Mouse (Mus musculus) ES-CJ7 (cell line): Measurements from ENCODE around the gene Slc5a9.
"Not testable (repeated sequence)": the region's sequence is repeated elsewhere in the genome, so short reads cannot be mapped to it uniquely, and the experiment has no call there.

Experiments used
- DNase-seq: peaks from one replicate; pipeline ENCODE4 v3.0.0; 2011; ENCODE audit warnings: low read depth, low spot score

Gene Slc5a9

GRCm38 (mm10) chr4:111902775-111903174, at the start of gene Slc5a9:
Gene Slc5a9, minus strand, starts transcription at chr4:111902918.
- no peak for DNase-seq

GRCm38 (mm10) chr4:111919092-111919491, 16.4 kb upstream of the Slc5a9 start, which contains the start of gene Skint8:
Gene Skint8, plus strand, starts transcription at chr4:111919392.
- DNase-seq, result no peak

- DNase-seq, result peak; percentile 56
Observed at GRCm38 (mm10) chr4:111907926-111908325, 5.2 kb upstream of the Slc5a9 start.

- DNase-seq, result no peak
Observed at GRCm38 (mm10) chr4:111901473-111901872, 1.2 kb downstream of the Slc5a9 start.

DNA sequence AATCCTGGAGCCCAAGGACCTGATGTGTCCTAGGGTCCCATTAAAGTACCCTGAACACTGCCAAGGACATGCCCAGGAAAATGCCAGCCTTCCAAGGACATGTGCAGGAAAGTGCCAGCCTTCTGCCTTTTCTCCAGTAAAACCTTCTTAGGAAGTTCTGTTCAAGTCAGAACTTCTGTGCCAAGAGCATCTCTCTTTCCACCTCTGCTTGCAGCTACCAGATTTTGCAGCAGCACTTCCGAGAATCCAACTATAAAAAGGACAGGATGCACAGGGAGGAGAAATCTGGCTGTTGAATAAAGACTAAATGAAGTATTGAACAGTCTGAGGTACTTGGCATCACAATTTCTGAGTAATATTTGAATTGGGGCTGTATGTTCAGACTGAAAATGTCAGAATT, 2.2 kb downstream of the Slc5a9 start:
- not testable (repeated sequence) for DNase-seq

DNA sequence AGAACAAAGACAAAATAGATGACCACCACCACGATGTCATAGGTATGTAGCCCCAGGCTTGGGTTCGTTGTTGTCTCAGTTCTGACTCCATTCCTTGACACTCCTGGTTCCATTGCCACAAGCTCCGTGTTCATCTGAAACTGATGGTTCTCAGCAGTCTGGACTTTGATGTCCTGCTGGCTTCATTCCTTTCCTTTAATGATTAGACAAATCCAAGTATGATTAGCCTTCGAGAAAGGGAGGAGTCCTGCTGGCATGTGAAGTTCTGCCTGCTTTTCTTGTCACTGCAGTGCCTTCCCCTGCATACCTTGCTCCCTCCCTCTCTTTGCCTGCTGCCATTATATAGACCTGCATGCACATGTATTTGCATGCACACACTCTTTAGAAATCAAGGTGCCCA, 4.2 kb downstream of the Slc5a9 start:
- no peak for DNase-seq

DNA sequence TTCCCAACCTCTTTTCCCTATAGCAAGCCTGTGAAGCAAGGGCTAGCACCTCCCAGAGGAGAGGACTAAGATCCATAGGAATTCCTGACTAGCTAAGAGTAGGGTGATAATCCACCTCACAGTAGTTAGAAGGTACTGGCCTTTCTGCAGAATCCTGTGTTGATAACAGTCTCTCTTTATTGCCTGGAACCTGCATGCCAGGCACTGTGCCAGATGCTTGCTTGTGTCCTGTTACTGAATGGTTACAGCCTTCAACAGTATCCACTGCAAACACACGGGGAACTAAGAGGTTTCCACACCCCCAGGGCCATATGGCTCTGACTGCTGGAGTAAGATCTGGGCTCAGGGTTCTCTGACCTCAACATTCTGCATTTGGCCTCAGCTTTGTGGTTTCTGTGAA, 5.0 kb downstream of the Slc5a9 start:
- no peak for DNase-seq

- no peak for DNase-seq
Observed at GRCm38 (mm10) chr4:111892138-111892537, 10.6 kb downstream of the Slc5a9 start.

DNA sequence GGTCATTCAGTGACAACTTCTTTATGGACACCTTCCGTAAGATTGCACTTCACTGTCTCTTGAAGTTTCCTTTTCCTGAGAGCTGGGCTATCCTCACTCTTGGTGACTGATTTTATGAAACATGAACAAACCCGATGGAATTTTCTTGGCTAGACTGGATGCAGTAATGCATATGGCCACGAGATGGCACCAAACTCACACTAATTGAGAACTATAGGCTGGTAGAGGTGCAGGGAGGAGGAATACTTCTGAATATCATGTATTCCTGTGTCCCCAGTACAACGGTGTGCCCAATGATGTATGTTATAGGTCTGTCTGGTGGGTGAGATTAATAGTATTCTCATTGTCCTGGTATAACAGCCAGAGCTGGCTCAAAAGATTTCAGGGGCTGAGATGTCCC, 16.1 kb downstream of the Slc5a9 start:
- DNase-seq, result peak; percentile 59

- DNase-seq, result peak; percentile 58
Observed at GRCm38 (mm10) chr4:111886018-111886417, 16.7 kb downstream of the Slc5a9 start.

GRCm38 (mm10) chr4:111883543-111883942, 19.2 kb downstream of the Slc5a9 start:
- DNase-seq, result no peak

DNA sequence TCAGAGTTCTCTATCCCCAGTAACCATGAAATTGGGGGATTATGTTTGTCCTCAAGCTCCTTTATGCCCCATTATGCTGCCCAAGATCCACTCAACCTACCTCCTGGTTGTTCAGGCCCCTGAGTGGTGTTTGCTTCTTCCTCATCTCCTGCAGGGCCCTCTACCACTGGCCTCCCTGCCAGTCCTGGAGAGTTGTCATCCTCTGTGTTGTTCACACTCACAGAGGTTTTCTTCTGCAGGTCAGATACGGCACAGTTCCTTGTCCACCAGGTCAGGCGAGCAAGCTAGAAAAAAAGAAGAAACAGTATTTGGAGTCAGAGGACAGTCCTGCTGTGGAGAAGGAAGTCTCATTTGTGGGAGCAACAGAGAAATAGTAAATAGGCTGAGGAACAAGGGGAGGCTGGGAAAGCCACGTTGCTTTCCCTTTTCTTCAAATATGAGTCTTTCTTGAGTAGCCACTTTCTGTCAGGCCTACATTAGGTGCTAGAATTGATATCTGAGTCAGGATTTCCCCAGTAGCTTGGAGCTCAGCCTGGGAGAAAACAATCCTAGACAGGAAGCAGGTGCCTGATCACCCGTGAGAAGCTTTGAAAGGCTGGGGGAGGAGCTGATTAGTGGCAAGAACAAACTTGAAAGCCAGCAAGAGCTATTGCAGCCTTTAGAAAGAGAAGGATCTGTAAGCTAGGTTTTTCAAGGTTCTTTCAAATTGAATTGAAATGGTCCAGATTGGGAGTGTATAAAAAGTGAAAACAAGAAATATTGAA, 22.4 kb downstream of the Slc5a9 start:
- DNase-seq, result no peak

DNA sequence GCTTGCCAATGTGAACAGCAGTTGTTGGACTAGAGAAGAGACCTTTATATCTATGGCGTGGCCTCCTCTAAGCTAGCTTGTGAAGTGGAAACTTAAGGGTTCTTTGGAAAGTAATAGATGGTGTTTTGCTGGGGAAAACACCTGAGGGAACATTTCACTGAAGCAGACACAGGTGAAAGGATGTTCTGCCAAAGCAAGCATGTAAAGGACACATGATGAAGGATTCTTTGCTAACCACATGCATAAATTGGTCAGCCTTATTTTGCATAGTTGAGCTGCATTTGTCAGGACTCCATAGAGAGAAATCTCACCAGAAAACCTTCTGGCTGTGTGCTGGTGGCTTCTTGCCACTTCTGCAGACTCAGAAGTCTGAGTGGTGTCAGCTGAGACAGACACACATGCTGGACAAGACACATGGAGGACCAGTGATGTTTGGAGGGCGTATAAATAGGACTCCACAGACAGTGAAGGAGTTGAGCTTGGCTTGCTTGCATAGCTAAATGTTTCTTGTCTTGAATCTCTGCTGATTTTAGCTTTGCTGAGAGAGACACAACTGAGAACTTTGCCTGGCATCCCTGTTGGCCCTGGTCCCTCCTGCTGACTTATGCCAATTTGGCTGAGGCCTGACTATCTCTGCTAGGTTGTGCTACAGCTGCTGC, 34.8 kb downstream of the Slc5a9 start:
- DNase-seq, result no peak

- DNase-seq, result no peak
Observed at GRCm38 (mm10) chr4:111866701-111867100, 36.0 kb downstream of the Slc5a9 start.

DNA sequence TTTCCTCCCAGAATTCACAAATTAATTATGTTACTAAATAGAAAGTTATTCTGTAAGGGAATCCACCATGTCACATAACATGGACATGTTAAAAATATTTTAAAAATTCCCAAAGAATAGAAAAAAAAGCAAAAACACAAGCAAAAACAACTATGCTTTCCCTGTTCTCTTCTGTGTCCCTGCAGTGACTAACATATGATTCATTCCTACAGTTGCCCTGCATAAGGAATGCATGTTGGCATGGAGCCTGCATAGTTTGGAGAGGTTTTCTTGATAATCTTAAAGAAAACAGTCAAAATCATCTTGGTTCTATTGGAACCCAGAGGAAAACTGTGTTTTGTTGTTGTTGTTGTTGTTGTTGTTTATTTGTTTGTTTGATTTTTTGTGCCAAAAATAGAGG, 50.1 kb downstream of the Slc5a9 start:
- DNase-seq, result no peak

- no peak for DNase-seq
Observed at GRCm38 (mm10) chr4:111838882-111839281, 63.8 kb downstream of the Slc5a9 start.
